Mouse (Mus musculus) heart, adult 2 months (tissue): ENCODE data around the gene Faf1.

Experiments used
- EP300 ChIP-seq: fragments of 200-500 bp; IDR thresholded peaks from 2 replicates; pipeline ENCODE4 v1.6.1; 2011; ENCODE audit warnings: low read depth, low read length, control low read depth; ENCODE audit not compliant: insufficient read depth
- POLR2A ChIP-seq: fragments of 200-500 bp; IDR thresholded peaks from 2 replicates; pipeline ENCODE4 v1.6.1; 2011; ENCODE audit warnings: mild to moderate bottlenecking, low read depth, low read length, control low read depth; ENCODE audit not compliant: insufficient read depth

DNA sequence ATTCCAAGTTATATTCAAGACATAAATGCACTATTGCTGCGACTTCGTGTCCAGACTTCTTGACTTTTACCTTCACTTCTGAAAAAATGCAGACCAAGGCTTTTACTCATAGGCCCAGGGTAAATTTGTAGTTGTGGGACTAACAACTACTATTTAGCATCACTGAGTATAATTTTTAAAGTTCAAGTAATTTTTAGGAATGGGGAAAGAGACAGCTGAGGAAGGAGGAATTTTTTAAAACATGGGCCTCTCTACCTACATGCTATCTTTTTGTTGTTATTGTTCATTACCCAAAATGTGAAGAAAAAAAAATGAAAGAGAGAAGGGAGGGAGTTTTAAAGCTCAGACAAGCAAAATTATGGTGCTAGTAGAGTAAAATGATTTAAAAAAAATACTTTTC, 21.7 kb upstream of the Faf1 start:
- TF ChIP-seq POLR2A (no peak), EP300 (no peak)
